Mouse (Mus musculus): ENCODE measurements around the gene AY074887.
"Not testable (repeated sequence)": the region's sequence is repeated elsewhere in the genome, so short reads cannot be mapped to it uniquely, and the experiment has no call there.

Gene AY074887

GRCm38 (mm10) chr9:54950575-54951321 is at the start of gene AY074887, which contains the start of gene Psma4:
Gene AY074887, minus strand, starts transcription at chr9:54950998.
Gene Psma4, plus strand, starts transcription at chr9:54950790.
- DNase-seq (ENCODE audit: low read depth, low spot score) = peak; percentile 95

DNA sequence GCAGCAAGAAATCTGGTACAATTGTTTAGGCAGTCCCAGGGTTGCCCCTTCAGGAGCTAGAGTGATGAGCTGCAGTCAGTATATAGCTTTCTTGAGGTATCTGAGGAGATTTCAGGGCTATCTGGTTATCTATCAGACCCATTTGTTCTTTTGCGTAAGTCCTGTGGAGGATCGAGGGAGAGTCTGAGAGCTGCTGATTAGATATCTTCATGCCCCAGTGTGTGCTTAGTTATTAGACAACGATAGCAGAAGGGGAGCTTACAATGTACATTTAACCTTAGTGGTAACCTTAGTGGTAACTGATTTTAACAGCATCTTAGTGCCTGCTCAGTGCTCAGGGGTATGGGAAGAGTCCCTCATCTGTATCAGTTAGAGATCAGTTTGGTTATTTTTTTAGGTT is 44.8 kb upstream of the AY074887 start:
- no peak for DNase-seq (ENCODE audit: low read depth, low spot score)

DNA sequence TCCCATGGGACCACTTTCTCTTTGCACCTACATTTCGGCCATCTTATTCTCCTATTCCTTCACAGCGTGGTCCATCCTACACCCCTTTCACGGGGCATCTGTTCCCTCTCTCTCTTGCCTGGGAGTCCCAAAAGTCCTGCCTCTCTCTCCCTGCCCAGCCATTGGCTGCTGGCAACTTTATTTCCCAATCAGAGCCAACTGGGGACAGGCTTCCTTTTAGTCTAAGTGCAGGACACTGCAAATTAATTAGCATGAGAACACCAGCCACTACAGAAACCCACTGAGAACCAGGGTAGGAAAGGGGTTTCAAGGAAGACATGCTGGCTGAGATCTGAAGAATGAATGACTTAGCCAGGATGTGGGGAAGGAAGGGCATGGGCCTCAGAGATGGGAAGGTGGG is 43.6 kb upstream of the AY074887 start:
- DNase-seq (ENCODE audit: low read depth, low spot score) = no peak

DNA sequence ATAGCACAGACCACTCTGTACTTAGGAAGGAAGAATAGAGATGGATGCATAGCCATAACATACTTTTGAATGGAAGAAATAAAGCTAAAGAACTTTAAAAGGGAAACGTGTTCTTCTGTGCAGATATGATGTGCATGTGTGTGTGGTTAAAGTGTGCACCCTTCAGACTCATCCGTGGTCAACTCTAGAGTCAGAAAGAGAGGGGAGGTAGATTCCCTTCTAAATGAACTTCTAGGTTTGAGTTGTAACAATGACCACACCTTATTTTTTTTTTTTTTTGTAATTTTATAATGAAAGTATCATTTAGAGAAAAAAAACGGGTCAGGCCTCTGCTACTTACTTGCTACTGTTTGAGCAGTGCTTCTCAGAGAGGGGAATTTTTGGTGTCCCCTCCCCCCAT is 39.6 kb upstream of the AY074887 start:
- no peak for DNase-seq (ENCODE audit: low read depth, low spot score)

- no peak for DNase-seq (ENCODE audit: low read depth, low spot score)
Observed at GRCm38 (mm10) chr9:54982401-54982800, 31.6 kb upstream of the AY074887 start.

DNA sequence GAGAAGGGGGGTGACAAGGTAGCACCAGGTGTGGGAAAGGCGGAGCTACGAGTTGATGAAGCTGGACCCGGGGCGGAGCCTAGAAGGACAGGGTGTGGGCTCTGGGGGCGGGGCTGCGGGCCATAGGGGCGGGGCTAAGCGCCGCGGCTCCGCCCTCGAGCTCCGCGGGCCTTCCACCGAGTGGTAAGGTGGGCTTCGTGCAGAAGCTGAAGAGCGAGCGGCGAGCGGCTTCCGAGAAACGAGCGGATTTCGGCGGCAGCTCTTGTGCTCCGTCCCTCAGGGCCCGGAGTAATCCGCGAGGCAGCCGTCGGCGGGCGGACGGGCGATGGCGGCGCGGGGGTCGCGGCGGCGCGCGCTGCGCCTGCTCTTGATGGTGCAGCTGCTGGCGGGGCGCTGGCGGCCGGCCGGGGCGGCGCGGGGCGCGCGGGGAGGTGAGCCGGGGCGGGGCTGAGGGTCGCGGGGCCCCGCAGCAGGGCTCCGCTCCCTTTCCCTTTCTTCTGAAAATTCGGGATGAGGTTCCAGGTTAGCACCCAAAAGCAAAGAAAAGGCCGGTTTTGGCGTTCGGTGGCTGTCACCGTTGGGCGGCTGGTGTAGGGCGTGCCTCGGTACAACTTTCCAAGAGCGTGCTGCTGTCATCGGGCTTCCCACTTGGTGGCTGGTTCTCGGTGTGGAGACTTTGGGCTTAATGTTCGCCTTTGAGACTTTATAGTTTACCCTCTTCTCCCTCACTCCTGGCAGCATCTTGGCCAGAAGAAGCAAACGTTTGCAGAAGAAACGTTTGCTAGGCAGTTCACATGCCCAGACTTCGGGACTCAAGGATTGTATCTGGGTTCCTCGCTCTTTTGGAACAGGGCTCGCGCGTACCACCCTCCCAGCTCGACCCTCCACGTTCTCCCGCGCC is 30.7 kb upstream of the AY074887 start:
- DNase-seq (ENCODE audit: low read depth, low spot score) = peak; percentile 22

GRCm38 (mm10) chr9:54980674-54981073 is 29.9 kb upstream of the AY074887 start, which contains the start of gene Chrna5:
Gene Chrna5, plus strand, starts transcription at chr9:54980880.
- DNase-seq (ENCODE audit: low read depth, low spot score) = no peak

DNA sequence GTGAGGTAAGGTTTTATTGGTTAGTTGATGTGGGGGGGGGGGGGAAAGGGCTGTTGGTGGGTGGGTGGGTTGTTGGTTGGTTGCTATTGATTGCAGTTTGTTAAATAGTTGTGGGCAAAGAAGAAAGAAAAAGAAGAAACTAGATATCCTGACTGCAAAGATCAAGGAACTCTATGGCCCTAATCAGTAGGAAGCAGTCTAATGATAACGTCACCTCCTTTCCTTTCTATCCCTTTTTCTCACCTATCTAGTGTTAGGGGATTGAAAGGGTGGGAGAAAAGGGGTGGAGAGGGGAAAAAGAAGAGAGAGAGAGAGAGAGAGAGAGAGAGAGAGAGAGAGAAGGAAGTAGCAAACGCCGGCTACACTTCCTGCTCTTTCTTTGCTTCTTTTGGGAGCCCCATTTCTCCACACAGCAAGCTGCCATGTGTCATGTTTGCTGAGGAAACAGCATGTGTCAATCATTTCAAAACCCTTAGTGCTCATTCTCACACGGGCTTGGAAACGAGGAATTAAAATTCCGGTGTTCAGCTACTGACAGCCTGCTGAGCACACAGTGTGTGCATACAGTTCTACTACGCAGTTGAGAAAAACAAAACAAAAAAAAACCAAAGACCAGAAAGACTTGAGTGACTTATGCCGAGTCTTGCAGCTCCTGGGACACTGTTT is 19.3 kb upstream of the AY074887 start:
- no peak for DNase-seq (ENCODE audit: low read depth, low spot score)

GRCm38 (mm10) chr9:54963669-54964068 is 12.9 kb upstream of the AY074887 start:
- no peak for DNase-seq (ENCODE audit: low read depth, low spot score)

- DNase-seq (ENCODE audit: low read depth, low spot score) = no peak
Observed at GRCm38 (mm10) chr9:54961059-54961458, 10.3 kb upstream of the AY074887 start.

- DNase-seq (ENCODE audit: low read depth, low spot score) = not testable (repeated sequence)
Observed at GRCm38 (mm10) chr9:54950162-54950561, 636 bp downstream of the AY074887 start.

GRCm38 (mm10) chr9:54949465-54949864 is 1.3 kb downstream of the AY074887 start:
- DNase-seq (ENCODE audit: low read depth, low spot score) = no peak

GRCm38 (mm10) chr9:54946256-54946655 is 4.5 kb downstream of the AY074887 start:
- peak; percentile 55 for DNase-seq (ENCODE audit: low read depth, low spot score)

DNA sequence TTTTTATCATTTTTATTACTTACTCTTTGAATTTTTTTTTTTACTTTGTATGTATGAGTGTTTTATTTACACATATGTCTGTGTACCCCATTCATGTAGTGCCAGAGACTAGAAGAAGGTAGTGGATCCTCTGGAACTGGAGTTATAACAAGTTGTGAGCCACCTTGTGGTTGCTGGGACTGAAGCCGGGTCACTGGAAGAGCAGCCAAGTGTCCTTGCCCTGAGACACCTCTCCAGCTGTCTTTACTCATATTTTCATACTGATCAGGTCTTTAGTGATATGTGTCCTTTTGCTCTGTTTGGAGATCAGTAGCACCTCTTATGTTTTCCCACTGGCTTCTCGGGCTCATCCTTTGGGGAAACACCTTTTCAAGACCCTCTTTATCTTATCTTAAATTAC is 6.3 kb downstream of the AY074887 start:
- DNase-seq (ENCODE audit: low read depth, low spot score) = no peak

- DNase-seq (ENCODE audit: low read depth, low spot score) = no peak
Observed at GRCm38 (mm10) chr9:54942071-54942470, 8.7 kb downstream of the AY074887 start.

GRCm38 (mm10) chr9:54932379-54932778 is 18.4 kb downstream of the AY074887 start:
- no peak for DNase-seq (ENCODE audit: low read depth, low spot score)

DNA sequence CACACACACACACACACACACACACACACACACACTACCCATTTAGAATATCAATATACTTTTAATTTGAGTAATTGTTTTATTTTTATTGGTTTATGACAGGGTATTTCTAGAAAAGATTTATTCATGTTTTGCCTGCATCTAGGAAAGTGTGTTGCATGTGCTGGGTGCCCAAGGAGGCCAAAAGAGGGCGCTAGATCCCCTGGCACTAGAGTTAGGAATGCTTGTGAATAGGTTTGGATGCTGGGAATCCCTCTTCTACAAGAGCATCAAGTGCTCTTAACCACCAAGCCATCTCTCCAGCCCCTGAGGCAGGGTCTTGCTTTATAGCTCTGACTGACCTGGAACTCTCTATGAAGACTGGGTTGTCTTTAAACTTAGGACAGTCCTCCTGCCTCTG is 19.0 kb downstream of the AY074887 start:
- DNase-seq (ENCODE audit: low read depth, low spot score) = no peak

GRCm38 (mm10) chr9:54930741-54931140 is 20.1 kb downstream of the AY074887 start:
- DNase-seq (ENCODE audit: low read depth, low spot score) = no peak

DNA sequence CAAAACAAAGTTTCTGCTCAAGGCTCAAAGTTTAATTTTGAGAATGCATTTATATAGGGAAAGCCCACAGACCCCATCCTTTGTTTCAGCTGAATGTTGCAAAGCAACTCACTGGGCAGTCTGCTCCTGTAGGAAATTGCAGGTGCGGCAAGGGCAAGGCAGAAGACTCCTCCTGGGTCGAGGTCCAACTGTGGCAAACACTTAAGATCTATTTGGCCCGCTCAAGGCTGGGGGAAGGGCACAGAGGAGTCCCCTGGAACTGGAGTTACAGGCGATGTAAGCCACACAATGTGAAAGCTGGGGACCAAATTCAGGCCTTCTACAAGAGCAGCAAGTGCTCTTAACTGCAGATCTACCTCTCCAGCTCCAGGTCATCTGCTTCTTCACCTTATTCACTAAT is 30.9 kb downstream of the AY074887 start:
- DNase-seq (ENCODE audit: low read depth, low spot score) = no peak

DNA sequence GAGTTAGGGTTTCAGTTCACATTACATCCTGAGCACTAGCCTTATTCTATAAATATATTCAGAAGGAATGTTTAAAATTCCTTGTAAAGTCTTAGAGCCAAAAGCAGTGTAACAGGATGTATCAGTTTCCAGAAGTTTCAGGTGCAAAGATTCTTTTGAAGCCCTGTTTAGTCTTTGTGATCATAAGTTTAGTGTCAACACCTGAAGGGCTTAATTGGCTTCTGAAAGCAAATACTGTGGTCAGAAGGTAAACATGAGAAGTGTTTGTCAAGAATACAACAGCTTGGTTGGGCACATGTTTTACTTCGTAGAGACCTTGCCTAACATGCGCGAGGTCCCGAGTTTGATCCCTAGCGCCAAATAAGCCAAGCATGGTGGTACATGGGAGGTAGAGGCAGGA is 32.0 kb downstream of the AY074887 start:
- DNase-seq (ENCODE audit: low read depth, low spot score) = no peak

- no peak for DNase-seq (ENCODE audit: low read depth, low spot score)
Observed at GRCm38 (mm10) chr9:54918191-54918590, 32.6 kb downstream of the AY074887 start.
